Mouse (Mus musculus): ENCODE measurements around the gene Lrrd1. TPM values are rescaled to one million over a fixed set of nuclear protein-coding genes. Genes with fewer than 3 reads are reported as not detected.
"Not testable (repeated sequence)": the region's sequence is repeated elsewhere in the genome, so short reads cannot be mapped to it uniquely, and the experiment has no call there.

Lrrd1 gene
- total RNA-seq (2021) = under 1 TPM; 0.07 to 0.17 TPM

DNA sequence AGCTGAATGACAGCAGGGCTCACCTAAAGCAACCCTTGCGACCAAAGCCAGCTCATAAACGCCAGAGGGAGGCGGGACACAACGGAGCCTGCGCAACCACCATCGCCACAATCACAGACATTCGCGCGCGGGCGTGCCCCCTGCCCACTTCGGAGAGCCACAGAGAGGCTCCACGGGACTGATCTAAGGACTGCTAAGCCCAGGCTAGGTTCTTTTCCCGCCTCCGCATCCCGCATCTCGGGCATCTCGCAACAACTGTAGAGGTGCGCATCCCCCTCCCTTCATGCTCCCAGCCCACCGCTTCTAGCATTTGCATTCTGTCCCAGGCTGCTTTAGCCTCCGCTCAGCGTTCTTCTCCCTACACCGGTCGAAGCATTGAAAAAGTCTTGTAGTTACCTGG, at the start of gene Lrrd1:
Lrrd1 (plus strand) TSS at position 148 of the 400 bp plus-strand sequence.
- intact Hi-C loops (cut with DNase I) = no loop called here
- peak; percentile 8 to 23 for DNase-seq

DNA sequence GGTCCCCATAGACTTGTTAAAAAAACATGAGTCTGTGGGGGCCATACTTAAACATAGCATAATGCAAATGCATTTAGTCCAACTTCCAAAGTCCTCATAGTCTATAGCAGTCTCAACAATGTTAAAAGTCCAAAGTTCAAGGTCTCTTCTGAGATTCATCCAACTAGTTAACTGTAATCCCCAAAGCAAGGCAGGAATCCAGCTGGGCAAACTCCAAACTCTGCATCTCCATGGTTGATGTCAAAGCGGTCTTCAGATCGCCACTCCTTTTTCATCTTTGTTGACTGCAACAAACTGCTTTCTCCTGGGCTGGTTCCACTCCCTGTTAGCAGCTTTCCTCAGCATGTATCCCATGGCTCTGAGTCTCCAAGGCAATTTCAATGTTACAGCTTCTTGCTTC, 47.9 kb upstream of the Lrrd1 start:
- DNase-seq; intact Hi-C loops (cut with DNase I): not testable (repeated sequence)

DNA sequence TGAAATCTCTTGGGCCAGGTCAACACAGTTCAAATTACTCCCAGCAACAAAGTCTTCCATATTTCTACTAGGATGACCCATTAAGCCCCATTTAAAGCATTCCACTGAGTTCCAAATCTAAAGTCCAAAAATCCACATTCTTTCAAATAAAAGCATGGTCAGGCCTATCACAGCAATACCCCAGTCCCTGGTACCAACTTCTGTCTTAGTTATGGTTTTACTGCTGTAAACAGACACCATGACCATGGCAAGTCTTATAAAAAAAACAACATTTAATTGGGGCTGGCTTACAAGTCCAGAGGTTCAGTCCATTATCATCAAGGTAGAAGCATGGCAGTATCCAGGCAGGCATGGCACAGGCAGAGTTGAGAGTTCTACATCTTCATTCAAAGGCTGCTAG, 46.3 kb upstream of the Lrrd1 start:
- intact Hi-C loops (cut with DNase I); DNase-seq: not testable (repeated sequence)

DNA sequence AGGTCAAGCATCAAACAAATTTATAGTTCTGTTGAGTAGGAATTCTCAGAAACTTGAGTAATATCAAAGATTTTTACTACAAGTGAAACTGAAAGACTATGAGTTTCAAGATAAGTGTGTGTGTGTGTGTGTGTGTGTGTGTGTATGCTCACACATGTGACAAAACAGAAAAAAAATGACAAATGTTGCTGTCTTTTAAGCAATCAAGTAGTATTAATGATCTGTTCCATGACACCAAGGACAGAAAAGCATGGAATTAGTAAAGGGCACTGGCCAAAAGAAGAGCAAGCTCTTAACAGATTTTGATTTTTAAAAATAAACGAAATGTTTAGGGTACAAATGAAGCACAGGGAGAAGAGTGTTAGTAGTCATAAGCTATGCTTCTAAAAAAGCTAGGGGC, 44.9 kb upstream of the Lrrd1 start:
- intact Hi-C loops (cut with DNase I) = loop anchor here (5.0 kb wide), 1 partner anchor 68 kb away; no protein-coding TSS in a partner anchor
- no peak for DNase-seq

DNA sequence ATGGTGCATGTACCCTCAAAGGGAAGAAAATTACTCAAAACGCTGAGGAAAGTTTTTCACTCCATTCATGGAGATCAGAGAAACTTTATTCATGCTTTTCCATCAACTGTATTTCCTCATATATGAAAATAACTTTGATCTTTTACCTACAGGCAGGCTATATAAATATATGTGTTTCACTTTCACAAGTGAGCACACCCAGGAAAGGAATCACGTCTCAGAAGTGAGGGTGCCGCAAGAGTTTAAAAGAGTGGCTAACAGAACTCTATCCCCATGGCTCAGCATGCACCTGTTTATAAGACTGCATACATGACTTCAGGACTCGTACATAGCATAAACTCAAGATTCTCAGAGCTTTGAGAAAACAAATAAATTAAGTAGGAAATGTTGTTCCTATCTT, 44.1 kb upstream of the Lrrd1 start:
- DNase-seq = no peak
- intact Hi-C loops (cut with DNase I) = loop anchor here (5.0 kb wide), 1 partner anchor 69 kb away; no protein-coding TSS in a partner anchor

DNA sequence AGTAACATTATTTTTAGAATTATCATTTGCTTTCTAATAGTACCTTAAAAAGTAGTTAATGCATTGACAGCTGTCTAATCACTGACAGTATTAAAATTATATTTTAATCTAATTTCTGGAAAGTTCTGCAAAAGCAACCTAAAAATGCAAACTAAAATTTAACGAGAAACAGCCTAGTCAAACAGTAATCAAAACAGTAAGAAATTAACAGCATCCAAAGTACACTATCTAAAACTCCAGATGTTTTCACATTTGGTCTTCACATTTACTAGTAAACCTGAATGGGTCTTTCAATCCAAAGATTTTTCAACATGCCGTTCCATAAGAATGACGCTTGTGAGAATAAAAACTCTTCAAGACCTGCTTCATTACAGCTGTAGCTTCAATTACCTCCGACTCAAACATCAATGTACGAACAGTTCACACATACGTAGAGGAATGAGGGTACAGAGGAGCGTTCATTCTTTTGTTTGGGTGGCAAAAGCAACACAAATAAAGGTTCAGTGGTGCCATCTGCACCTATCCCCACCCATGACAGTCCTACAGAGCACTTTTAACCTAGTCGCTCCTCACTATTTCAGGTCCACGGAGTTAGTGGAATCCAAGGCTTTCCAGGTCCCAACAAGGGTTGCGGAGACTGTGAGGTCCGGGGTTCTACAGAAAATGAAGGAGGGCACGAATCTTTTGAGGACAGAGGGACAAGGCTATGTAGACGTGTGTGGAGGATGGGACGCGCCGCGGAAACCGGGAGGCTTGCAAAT, 43.1 kb upstream of the Lrrd1 start:
- DNase-seq = no peak
- intact Hi-C loops (cut with DNase I) = loop anchor here (2.0 to 5.0 kb wide), 2 partner anchors 70 to 155 kb away; no protein-coding TSS in a partner anchor

DNA sequence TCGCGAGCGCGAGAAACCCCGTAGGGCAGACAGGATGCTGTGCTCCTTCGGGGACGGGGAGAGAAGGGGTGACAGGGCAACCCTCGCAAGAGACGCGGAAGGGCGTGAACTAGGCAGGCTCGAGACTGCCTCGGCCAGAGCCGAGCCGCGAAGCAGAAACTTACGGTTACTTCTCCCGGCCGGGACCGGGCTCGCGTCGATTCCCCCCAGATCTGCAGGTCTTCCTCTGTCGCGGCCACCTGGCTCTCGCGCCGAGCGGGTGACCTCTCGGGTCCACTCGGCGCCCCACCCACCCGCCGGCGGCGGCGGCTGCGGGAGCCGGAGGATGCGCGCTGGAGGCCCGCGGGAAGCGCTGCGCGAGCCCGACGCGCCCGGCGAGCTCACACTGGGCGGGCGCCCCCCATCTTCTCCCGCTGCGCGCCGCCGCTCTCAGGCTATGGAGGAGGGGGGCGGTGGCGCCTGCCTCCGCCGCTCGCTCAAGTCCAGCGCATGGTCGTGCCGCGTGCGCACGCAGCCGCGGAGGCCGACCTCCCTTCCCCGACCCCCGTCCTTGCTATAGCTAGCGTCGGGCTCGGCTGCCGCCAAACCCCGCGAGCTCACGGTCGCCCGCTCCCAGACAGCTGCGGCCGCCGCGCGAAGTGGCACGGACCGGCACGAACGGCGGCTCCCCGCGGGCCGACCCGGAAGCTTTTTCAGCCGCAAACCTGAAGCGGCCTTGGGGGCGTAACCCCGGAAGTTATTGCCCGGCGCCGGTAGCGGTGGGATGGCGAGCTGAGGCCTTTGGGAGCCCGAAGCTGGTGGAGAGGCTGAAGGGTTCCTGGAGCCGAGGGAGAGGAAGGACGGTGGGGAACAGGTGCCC, 42.3 kb upstream of the Lrrd1 start, which contains the start of the genes Ankib1 and Krit1:
Ankib1 (minus strand) TSS at position 493 of the 859 bp plus-strand sequence.
Krit1 (plus strand) TSS at position 752 of the 859 bp plus-strand sequence.
- DNase-seq = peak; percentile 93 to 94
- intact Hi-C loops (cut with DNase I) = loop anchor here (2.0 to 5.0 kb wide), 2 partner anchors 70 to 156 kb away; no protein-coding TSS in a partner anchor

DNA sequence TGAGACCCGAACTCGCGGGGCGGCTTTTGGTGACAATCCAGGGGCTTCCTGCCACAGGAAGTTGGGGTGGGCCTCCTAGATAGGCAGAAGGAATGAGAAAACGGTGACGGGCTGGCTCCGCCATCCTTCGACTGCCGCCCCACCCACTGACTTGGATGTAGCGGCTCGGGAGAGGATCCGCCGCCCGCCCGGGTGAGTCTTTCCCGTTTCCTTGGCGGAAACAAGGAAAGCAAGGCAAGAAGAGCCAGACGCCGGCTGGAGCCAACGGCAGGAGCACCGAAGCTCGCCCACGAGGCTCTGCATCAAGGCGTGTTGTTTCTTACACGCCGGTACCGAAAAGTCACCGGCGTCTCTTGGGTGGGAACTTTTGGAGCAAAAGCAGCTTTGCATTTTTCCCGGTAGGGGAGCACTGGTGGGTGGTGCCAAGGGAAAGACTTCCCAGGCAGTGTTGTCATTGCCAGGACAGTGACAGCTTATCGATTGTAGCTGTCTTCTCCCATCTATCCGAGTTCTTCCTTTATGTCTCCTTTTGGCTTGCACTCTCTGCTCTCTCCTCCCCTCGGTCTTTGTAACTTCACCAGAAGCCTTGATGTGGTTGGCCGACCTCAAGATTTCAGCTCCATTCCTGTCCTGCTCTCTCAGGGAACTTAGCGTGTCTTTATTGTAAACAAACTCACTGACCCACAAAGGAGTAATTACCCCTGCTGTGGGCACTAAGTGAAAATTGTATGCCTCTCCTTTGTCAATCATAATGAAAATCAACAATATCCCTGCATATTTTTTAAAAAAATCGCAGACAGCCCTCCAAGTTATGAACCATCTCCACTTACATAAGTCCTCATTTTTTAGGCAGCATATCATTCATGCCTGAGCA, 41.4 kb upstream of the Lrrd1 start:
- intact Hi-C loops (cut with DNase I) = loop anchor here (2.0 to 5.0 kb wide), 2 partner anchors 71 to 157 kb away; no protein-coding TSS in a partner anchor
- no peak for DNase-seq

DNA sequence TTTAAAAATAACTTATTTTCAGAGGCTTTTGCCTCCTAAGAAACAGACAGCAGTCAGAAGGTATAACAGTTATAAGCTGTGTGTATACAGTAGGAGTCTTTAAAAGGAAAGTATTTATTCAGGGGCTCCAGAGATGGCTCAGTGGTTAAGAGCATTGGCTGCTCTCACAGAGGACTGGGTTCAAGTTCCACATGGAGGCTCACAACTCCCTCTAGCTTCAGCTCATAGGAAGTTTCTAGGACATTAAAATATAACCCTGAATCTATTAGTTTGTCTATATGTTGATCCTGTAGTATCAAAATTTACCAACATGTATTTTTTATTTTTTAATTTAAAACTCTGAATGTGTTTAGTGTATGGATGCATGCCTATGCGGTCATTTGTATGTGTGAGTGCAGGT, 36.5 kb upstream of the Lrrd1 start:
- no peak for DNase-seq
- intact Hi-C loops (cut with DNase I) = no loop called here

DNA sequence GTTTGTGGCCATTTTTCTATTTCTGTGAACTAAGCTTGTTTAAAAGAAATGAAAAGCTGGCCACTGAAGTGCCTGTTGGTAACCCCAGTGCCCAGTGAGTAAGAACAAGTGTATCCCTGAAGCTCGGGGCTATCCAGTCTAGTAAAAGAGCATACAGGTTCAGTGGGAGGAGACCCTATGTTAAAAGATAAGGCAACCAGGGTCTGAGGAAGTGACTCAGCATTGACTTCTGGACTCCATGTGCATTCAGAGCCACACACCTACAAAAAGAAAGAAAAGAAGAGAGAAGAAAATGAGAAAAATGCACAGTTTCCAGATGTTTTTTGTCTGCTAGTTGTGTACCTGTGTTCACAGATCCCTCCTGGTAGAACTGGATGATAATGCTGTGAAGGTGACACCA, 10.9 kb upstream of the Lrrd1 start:
- no peak for DNase-seq
- intact Hi-C loops (cut with DNase I) = no loop called here

DNA sequence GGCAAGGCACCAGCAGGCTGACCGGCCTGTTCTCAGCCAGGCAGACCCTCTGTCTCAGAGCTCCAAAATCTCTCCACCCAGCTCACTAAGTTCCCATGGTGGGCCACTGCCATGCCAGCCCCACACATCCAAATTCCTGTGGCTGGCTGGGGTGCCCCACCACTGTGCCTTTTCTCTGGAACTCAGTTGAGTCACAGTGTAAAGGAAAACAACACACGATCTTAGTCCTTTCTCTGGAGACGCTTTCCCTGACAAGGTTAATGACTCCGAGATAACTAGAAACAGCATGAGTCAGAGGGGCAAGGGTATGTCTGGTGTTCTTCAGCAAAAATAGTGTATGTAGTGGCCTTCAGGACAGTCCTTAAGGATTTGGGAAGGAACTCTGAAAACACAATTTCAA, 25.2 kb downstream of the Lrrd1 start:
- no peak for DNase-seq
- intact Hi-C loops (cut with DNase I) = no loop called here

DNA sequence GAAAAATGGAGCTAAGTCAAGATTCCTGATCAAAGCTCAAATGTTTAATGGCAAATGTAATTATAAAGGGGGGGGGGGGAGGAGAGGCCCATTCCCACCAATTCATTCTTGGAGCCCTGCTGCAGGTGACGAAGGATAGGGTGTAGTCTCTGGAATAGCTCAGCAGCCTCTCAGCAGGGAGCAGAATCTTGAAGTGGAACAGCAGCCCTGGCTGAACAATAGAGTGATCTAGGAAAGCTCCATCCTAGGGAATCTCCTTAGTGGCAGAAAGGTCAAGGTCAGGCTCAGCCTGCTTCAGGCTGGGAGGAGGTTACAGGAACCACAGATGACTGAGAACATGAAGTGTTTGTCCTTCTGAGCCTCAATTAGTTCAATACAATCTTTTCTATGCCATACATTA, 27.4 kb downstream of the Lrrd1 start:
- intact Hi-C loops (cut with DNase I) = no loop called here
- DNase-seq = no peak

DNA sequence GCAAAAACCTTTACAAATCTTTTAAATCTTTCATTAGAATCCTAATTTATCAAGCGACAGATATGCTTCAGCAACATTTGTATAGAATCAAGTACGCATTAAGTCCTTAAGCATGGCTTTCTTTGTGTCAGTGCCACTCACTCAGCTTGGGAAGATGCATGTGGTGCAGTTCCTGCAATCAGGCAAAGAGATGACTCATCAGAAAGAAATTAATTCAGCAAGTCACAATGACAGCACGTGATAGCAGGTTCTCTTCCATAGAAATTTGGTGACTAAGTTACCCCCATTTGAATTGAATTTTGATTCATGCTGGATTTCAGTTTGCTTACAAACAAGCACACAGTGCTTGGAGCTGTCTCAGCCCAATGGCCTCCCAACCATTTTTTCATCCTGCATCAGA, 28.5 kb downstream of the Lrrd1 start:
- intact Hi-C loops (cut with DNase I) = no loop called here
- no peak for DNase-seq

DNA sequence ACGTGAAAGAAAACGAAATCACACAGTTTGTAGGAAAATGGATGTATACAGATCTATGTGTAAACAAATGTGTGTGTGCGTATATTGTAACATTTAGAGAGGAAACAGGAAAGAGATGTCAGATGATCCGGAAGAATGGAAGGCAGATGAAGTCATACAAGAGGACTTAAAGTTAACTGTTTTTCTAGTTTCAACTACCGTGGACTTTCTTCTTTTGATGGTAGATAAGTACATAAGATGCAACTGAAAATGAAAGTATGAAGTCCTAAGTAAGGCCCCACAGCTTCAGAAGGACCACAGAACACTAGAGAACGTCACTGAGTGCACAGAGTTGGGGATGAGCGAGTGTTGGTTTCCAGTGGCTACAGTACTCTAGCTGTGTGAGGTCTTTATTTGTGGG, 41.9 kb downstream of the Lrrd1 start:
- DNase-seq; intact Hi-C loops (cut with DNase I): not testable (repeated sequence)

DNA sequence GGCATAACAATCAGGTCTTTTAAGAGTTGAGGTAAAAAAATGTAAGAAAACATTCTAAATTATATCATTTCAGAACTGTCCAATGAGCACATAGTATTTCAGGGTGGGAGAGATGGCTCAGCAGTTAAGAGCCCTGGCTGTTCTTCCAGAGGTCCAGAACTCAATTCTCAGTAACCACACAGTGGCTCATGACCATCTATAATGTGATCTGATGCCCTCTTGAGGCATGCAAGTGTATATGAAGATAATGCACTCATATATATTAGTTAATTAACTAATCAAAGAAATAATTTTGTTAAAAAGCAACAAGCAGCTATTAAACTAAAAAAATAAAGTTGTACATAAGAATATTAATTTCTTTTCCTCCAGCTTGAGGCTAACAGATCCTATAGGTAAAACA, 44.2 kb downstream of the Lrrd1 start:
- no peak for DNase-seq
- intact Hi-C loops (cut with DNase I) = no loop called here

DNA sequence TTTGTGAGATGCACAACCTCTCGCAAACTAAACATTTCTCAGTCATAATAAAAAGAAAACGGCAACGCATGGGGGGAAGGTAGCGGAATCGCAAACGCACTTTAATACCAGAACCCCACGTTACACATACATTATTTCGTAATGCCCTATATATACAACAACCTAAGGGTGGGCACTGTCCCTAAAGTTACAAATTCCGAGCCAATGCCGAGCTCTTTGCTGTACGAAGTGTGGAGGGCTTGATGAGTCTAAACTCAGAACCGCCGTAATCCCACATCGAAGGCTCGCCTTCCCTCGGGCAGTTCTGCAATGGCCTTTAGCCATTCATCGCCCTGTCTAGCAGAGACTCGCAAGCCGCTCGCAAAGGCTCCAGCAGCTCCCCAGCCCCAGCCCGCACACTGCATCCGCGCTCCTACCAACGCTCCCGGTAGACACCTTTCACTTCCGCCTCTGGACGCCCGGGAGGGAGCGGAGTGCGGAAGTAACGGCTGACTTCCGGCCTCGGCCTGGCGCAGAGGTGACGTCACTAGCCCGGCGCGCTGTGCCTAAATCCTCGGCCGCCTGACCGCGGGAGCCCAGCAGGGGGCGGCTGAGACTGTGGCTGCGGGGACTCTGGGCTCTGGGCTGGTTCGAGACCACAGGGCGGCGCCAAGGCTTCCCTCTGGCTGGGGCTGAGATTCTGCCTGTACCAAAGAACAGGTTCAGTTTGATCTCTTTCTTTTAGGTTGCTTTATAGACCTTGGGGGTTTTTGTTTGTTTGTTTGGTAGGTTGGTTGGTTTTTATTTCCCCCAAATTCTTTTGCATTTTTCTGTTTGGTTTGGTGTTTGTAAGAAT, 48.7 kb downstream of the Lrrd1 start, which contains the start of gene Mterf1a:
Mterf1a (minus strand) TSS at position 475 of the 835 bp plus-strand sequence.
- intact Hi-C loops (cut with DNase I) = loop anchor here (2.0 to 10.0 kb wide), 3 partner anchors 211 to 1021 kb away; partner anchors contain the start of gene Cyp51
- DNase-seq = peak; percentile 36 to 37

DNA sequence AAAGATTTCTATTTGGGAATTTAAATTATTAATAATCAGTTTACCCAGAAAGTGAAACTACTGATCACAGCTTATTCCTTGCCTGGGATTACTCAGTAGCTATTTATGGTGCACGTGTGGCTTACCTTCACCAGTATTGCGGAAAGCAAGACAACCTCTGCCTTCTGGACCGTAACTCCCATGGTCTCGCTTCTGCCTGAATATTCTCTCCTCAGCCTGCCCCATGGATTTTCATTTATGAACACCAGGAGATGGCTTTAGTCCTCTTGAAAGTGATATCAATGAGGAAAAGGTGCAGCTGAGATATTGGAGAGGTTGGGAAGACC, 49.3 kb downstream of the Lrrd1 start:
- not testable (repeated sequence) for DNase-seq
- intact Hi-C loops (cut with DNase I) = loop anchor here (2.0 to 10.0 kb wide), 3 partner anchors 211 to 1021 kb away; partner anchors contain the start of gene Cyp51

DNA sequence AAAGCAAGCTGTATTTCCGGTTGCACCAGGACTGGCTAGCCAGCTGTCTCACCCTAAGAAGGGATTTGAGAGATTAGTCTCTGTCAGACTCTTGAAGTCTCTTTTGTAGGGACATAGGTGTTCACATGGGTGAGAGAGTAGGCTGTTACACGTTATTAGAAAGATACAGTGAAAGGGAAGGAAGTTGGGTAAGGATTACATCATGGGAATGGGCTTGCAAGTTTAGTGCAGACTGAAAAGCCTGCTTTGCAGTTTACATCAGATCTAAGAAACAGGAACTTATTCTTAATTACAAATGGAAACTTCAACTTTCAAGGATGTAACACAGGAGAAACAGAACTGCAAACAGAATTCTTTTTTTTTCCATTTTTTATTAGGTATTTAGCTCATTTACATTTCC, 60.5 kb downstream of the Lrrd1 start:
- intact Hi-C loops (cut with DNase I) = no loop called here

More for the DNA sequence above, 60.5 kb downstream of the Lrrd1 start:
- no peak for DNase-seq

Data from heart, postnatal 10 days (tissue).